ENCODE assay signal across 8 mouse cellular contexts in genomic region chr6:117878700-117879407, GRCm38 (mm10). TPM values are rescaled to one million over a fixed set of nuclear protein-coding genes. Genes with fewer than 3 reads are reported as not detected.
A peak's percentile ranks its signal among the peaks of the same experiment; 100 is the strongest.
DNase-seq lines count a peak whose midpoint lies in the region; ATAC-seq and TF ChIP-seq lines count a peak whose summit lies in the region.

No protein-coding gene starts in this region.

- peak overlapping the region; percentile 82 for H3K9ac ChIP-seq in embryonic facial prominence, embryonic 14.5 days (ENCODE audit: low read depth, low read length)
- H3K9ac ChIP-seq in heart, postnatal 0 days (replicated peaks; ENCODE audit: low read depth, low read length): peak overlapping the region; percentile 77

- TF ChIP-seq EP300 in heart, postnatal 0 days (IDR thresholded peaks at IDR 0.05; ENCODE audit: low read depth): peak; percentile 59; the same call in 1 of the 2 replicates

- peak overlapping the region; percentile 71 for H3K4me2 ChIP-seq in embryonic facial prominence, embryonic 14.5 days (ENCODE audit: low read depth, low read length)
- H3K4me2 ChIP-seq in heart, postnatal 0 days (ENCODE audit: low read depth, low read length): peak overlapping the region; percentile 71

- DNase-seq in adrenal gland, postnatal 14 days: peak; percentile 91
- DNase-seq in adrenal gland, adult 18-20 months (ENCODE audit: low spot score in 2 of 2): no peak
- peak; percentile 80 for DNase-seq in G1E (ENCODE audit: low spot score)
- peak; percentile 96 for DNase-seq in embryonic facial prominence, embryonic 14.5 days (ENCODE audit: low spot score)
- DNase-seq in heart, postnatal 0 days (ENCODE audit: low spot score): peak; percentile 96
- DNase-seq in layer of hippocampus, adult 9-10 months (ENCODE audit: low spot score): peak; percentile 92
- DNase-seq in lung, postnatal 14 days: peak; percentile 89
- DNase-seq in right cerebral cortex, postnatal 10 days (ENCODE audit: low spot score in 2 of 2): peak; percentile 93 to 96

- H3K27me3 ChIP-seq in G1E (ENCODE audit: insufficient read depth, low read length): no peaks in the 10 kb centered on the region
- H3K27me3 ChIP-seq in embryonic facial prominence, embryonic 14.5 days (replicated peaks; ENCODE audit: control insufficient read depth, insufficient read depth, low read length): no peaks in the 10 kb centered on the region
- no peaks in the 10 kb centered on the region for H3K27me3 ChIP-seq in heart, postnatal 0 days (ENCODE audit: control insufficient read depth, insufficient read depth, low read length)

- peak; percentile 54 for ATAC-seq in G1E (ENCODE audit: extremely low read depth, insufficient number of reproducible peaks, low FRiP score, poor library complexity, severe bottlenecking)
- ATAC-seq in embryonic facial prominence, embryonic 14.5 days (ENCODE audit: low read depth): peak; percentile 89
- peak; percentile 85 for ATAC-seq in heart, postnatal 0 days (ENCODE audit: insufficient read depth, low read depth)

- 15% methylated on average over 20 of the region's 26 CpGs for WGBS in embryonic facial prominence, embryonic 14.5 days
- 10% methylated on average over 26 of the region's 26 CpGs for WGBS in heart, postnatal 0 days

- peak overlapping the region; percentile 99 for H3K27ac ChIP-seq in embryonic facial prominence, embryonic 14.5 days (replicated peaks; ENCODE audit: low read depth, low read length)
- peak overlapping the region; percentile 100 for H3K27ac ChIP-seq in heart, postnatal 0 days (ENCODE audit: low read depth)

- peaks cover 3% of the 10 kb centered on the region for H3K36me3 ChIP-seq in G1E (replicated peaks)
- H3K36me3 ChIP-seq in embryonic facial prominence, embryonic 14.5 days (ENCODE audit: control insufficient read depth, insufficient read depth, low read length): no peaks in the 10 kb centered on the region
- no peaks in the 10 kb centered on the region for H3K36me3 ChIP-seq in heart, postnatal 0 days (replicated peaks; ENCODE audit: control insufficient read depth, insufficient read depth, low read length)

- TF ChIP-seq CTCF in G1E (IDR thresholded peaks at IDR 0.05; ENCODE audit: low read depth, low read length): no peak
- no peak for TF ChIP-seq CTCF in heart, postnatal 0 days (IDR thresholded peaks at IDR 0.05; ENCODE audit: low read depth)

- peak overlapping the region; percentile 78 for H3K4me3 ChIP-seq in G1E (ENCODE audit: low read depth, low read length)
- peak overlapping the region; percentile 58 for H3K4me3 ChIP-seq in embryonic facial prominence, embryonic 14.5 days (ENCODE audit: low read depth, low read length)
- H3K4me3 ChIP-seq in heart, postnatal 0 days (ENCODE audit: low read depth, low read length): peak overlapping the region; percentile 66

- peaks cover 42% of the 10 kb centered on the region for H3K4me1 ChIP-seq in G1E (ENCODE audit: insufficient read depth, low read depth, low read length)
- peaks cover 7% of the 10 kb centered on the region; the same call in 1 of the 2 replicates for H3K4me1 ChIP-seq in embryonic facial prominence, embryonic 14.5 days (ENCODE audit: control insufficient read depth, insufficient read depth, low read length)
- H3K4me1 ChIP-seq in heart, postnatal 0 days (ENCODE audit: control insufficient read depth, insufficient read depth): peaks cover 14% of the 10 kb centered on the region; the same call in 1 of the 2 replicates

- no peaks in the 10 kb centered on the region for H3K9me3 ChIP-seq in G1E (replicated peaks)
- no peaks in the 10 kb centered on the region for H3K9me3 ChIP-seq in embryonic facial prominence, embryonic 14.5 days (ENCODE audit: control insufficient read depth, low read length)
- no peaks in the 10 kb centered on the region for H3K9me3 ChIP-seq in heart, postnatal 0 days (replicated peaks; ENCODE audit: control insufficient read depth, low read length)

RNA-seq across cellular contexts. Expression of gene Zfp239, which starts 17.0 kb away (rescaled TPM):
- 3.1 and 3.6 TPM in 2 replicates for total RNA-seq in adrenal gland, postnatal 14 days (2021)
- 1 to 10 TPM; 2.6 to 3.0 TPM for total RNA-seq in adrenal gland, adult 18-20 months (2021)
- 23.9 and 30.3 TPM in 2 replicates for total RNA-seq in G1E (2014; fragmentation: Nextera tagmentation)
- 17.8 and 19.9 TPM in 2 replicates for total RNA-seq in G1E (2017)
- 3.5 and 6.4 TPM in 2 replicates for polyA plus RNA-seq in G1E (2012)
- 6.1 and 7.9 TPM in 2 replicates for polyA plus RNA-seq in embryonic facial prominence, embryonic 14.5 days (2014; fragmentation: Nextera tagmentation; extraction: Ambion mirVana)
- 0.27 TPM in 1 of 2 replicates, not detected in the other for total RNA-seq in heart, postnatal 0 days (2014; rRNA removed; ENCODE audit: low replicate concordance)
- 0.20 and 0.48 TPM in 2 replicates for polyA plus RNA-seq in heart, postnatal 0 days (2015; fragmentation: Nextera tagmentation; extraction: Ambion mirVana)

RNA-seq across cellular contexts. Expression of gene Hnrnpf, which starts 21.3 kb away (rescaled TPM):
- 385 and 431 TPM in 2 replicates for total RNA-seq in adrenal gland, postnatal 14 days (2021)
- total RNA-seq in adrenal gland, adult 18-20 months (2021): 100 to 1,000 TPM; 317 to 377 TPM
- total RNA-seq in G1E (2014; fragmentation: Nextera tagmentation) (483 and 552 TPM in 2 replicates), G1E (2017) (1,860 and 1,876 TPM in 2 replicates)
- 171 and 204 TPM in 2 replicates for polyA plus RNA-seq in G1E (2012)
- 583 and 637 TPM in 2 replicates for polyA plus RNA-seq in embryonic facial prominence, embryonic 14.5 days (2014; fragmentation: Nextera tagmentation; extraction: Ambion mirVana)
- total RNA-seq in heart, postnatal 0 days (2014; rRNA removed; ENCODE audit: low replicate concordance): 223 and 234 TPM in 2 replicates
- polyA plus RNA-seq in heart, postnatal 0 days (2015; fragmentation: Nextera tagmentation; extraction: Ambion mirVana): 292 and 314 TPM in 2 replicates

RNA-seq across cellular contexts. Expression of gene Zfp637, which starts 37.9 kb away (rescaled TPM):
- 30.0 and 34.1 TPM in 2 replicates for total RNA-seq in adrenal gland, postnatal 14 days (2021)
- 10 to 100 TPM; 29.2 to 29.5 TPM for total RNA-seq in adrenal gland, adult 18-20 months (2021)
- total RNA-seq in G1E (2014; fragmentation: Nextera tagmentation): 46.6 and 60.7 TPM in 2 replicates
- 35.7 and 41.7 TPM in 2 replicates for total RNA-seq in G1E (2017)
- polyA plus RNA-seq in G1E (2012): 14.0 and 19.4 TPM in 2 replicates
- polyA plus RNA-seq in embryonic facial prominence, embryonic 14.5 days (2014; fragmentation: Nextera tagmentation; extraction: Ambion mirVana): 116 and 134 TPM in 2 replicates
- total RNA-seq in heart, postnatal 0 days (2014; rRNA removed; ENCODE audit: low replicate concordance): 47.3 and 52.9 TPM in 2 replicates
- polyA plus RNA-seq in heart, postnatal 0 days (2015; fragmentation: Nextera tagmentation; extraction: Ambion mirVana): 67.6 and 74.0 TPM in 2 replicates

RNA-seq across cellular contexts. Expression of gene Fxyd4, which starts 58.6 kb away (rescaled TPM):
- not detected in 2 replicates for total RNA-seq in adrenal gland, postnatal 14 days (2021)
- not detected for total RNA-seq in adrenal gland, adult 18-20 months (2021)
- total RNA-seq in G1E (2014; fragmentation: Nextera tagmentation) (not detected in 2 replicates), G1E (2017) (0.46 TPM in 1 of 2 replicates, not detected in the other)
- polyA plus RNA-seq in G1E (2012): not detected in 2 replicates
- 1.2 and 2.8 TPM in 2 replicates for polyA plus RNA-seq in embryonic facial prominence, embryonic 14.5 days (2014; fragmentation: Nextera tagmentation; extraction: Ambion mirVana)
- not detected in 2 replicates for total RNA-seq in heart, postnatal 0 days (2014; rRNA removed; ENCODE audit: low replicate concordance)
- polyA plus RNA-seq in heart, postnatal 0 days (2015; fragmentation: Nextera tagmentation; extraction: Ambion mirVana): 0.55 and 0.97 TPM in 2 replicates

Comparison
In these comparisons a context has a peak if more than half of its experiments do, and no peak if none do; other contexts are left out.
1. DNase-seq: peak in adrenal gland, postnatal 14 days (single experiment), G1E (single experiment), embryonic facial prominence, embryonic 14.5 days (single experiment), heart, postnatal 0 days (single experiment), layer of hippocampus, adult 9-10 months (single experiment), lung, postnatal 14 days (single experiment) and right cerebral cortex, postnatal 10 days (2 of 2); none in adrenal gland, adult 18-20 months (0 of 2).
2. Peak in every context shown above with its lines, with median percentiles within 50 percentile points of each other: ATAC-seq and H3K4me3 ChIP-seq.